Mouse (Mus musculus) sigmoid colon, adult 10 weeks (tissue): ENCODE results near the gene Slc36a4. TPM values are rescaled to one million over a fixed set of nuclear protein-coding genes. Genes with fewer than 3 reads are reported as not detected.

Experiments used
- polyA plus RNA-seq: library from polyadenylated mRNA; stranded (reverse); fragments of 350-450 nt; fragmentation: Illumina TruSeq; extraction: RNeasy Lipid Tissue Mini Kit (QIAGEN cat#74804); gene quantifications from one replicate; pipeline ENCODE4 v1.2.3, GENCODE M21; 2014; ENCODE audit warnings: low read depth, low replicate concordance

Gene Slc36a4
- polyA plus RNA-seq: 14.9 TPM

GRCm38 (mm10) chr9:15709599-15710381, at the start of gene Slc36a4:
Gene Slc36a4 (plus strand): TSS chr9:15709738.

Other genes with a start within 250 kb of the Slc36a4 start
- gene Smco4, start 216.3 kb upstream of the Slc36a4 start, polyA plus RNA-seq: 6.3 TPM
- 0.16 TPM for gene Deup1, start 81.8 kb upstream of the Slc36a4 start, polyA plus RNA-seq
- not detected for gene Mtnr1b, start 164.8 kb downstream of the Slc36a4 start, polyA plus RNA-seq